Mouse (Mus musculus) cerebellum, adult 9-11 months (tissue): ENCODE measurements around the gene Plscr1.
A peak's percentile ranks its signal among the peaks of the same experiment; 100 is the strongest.

Experiments
- DNase-seq: peaks from one replicate; pipeline ENCODE4 v3.0.0; 2022

Gene Plscr1

GRCm38 (mm10) chr9:92249447-92249852 is at the start of gene Plscr1:
Gene Plscr1 (plus strand): TSS chr9:92249750.
- DNase-seq, result no peak

GRCm38 (mm10) chr9:92204397-92204796 is 45.2 kb upstream of the Plscr1 start:
- no peak for DNase-seq

- DNase-seq, result peak; percentile 51
Observed at GRCm38 (mm10) chr9:92207307-92207706, 42.2 kb upstream of the Plscr1 start.

GRCm38 (mm10) chr9:92207757-92208156 is 41.8 kb upstream of the Plscr1 start:
- DNase-seq, result peak; percentile 7

GRCm38 (mm10) chr9:92209850-92210249 is 39.7 kb upstream of the Plscr1 start:
- no peak for DNase-seq

- no peak for DNase-seq
Observed at GRCm38 (mm10) chr9:92210386-92210967, 39.1 kb upstream of the Plscr1 start.

GRCm38 (mm10) chr9:92211048-92211447 is 38.5 kb upstream of the Plscr1 start:
- no peak for DNase-seq

- no peak for DNase-seq
Observed at GRCm38 (mm10) chr9:92217484-92217883, 32.1 kb upstream of the Plscr1 start.

GRCm38 (mm10) chr9:92217896-92218295 is 31.7 kb upstream of the Plscr1 start:
- no peak for DNase-seq

- no peak for DNase-seq
Observed at GRCm38 (mm10) chr9:92220151-92220550, 29.4 kb upstream of the Plscr1 start.

GRCm38 (mm10) chr9:92221480-92221879 is 28.1 kb upstream of the Plscr1 start:
- DNase-seq, result no peak

GRCm38 (mm10) chr9:92224598-92225231 is 24.8 kb upstream of the Plscr1 start:
- DNase-seq, result no peak

GRCm38 (mm10) chr9:92226127-92226655 is 23.4 kb upstream of the Plscr1 start:
- DNase-seq, result no peak

GRCm38 (mm10) chr9:92226795-92227194 is 22.8 kb upstream of the Plscr1 start:
- no peak for DNase-seq

- DNase-seq, result no peak
Observed at GRCm38 (mm10) chr9:92228867-92229832, 20.4 kb upstream of the Plscr1 start.

GRCm38 (mm10) chr9:92229833-92230205 is 19.7 kb upstream of the Plscr1 start:
- DNase-seq, result no peak

- no peak for DNase-seq
Observed at GRCm38 (mm10) chr9:92234901-92235458, 14.6 kb upstream of the Plscr1 start.

- DNase-seq, result no peak
Observed at GRCm38 (mm10) chr9:92248773-92249446, 640 bp upstream of the Plscr1 start.

- DNase-seq, result peak; percentile 22
Observed at GRCm38 (mm10) chr9:92249987-92250772, 630 bp downstream of the Plscr1 start.

GRCm38 (mm10) chr9:92252718-92253117 is 3.2 kb downstream of the Plscr1 start:
- DNase-seq, result no peak

- DNase-seq, result no peak
Observed at GRCm38 (mm10) chr9:92253585-92254321, 4.2 kb downstream of the Plscr1 start.
